Mouse (Mus musculus): ENCODE measurements around the gene Hivep1. TPM values are rescaled to one million over a fixed set of nuclear protein-coding genes. Genes with fewer than 3 reads are reported as not detected.

The Hivep1 gene
- polyA plus RNA-seq (2017; shearing (Covaris generic)), result 20.9 TPM

GRCm38 (mm10) chr13:42051961-42052695 is at the start of gene Hivep1:
Gene Hivep1 (plus strand): TSS chr13:42052021.

Other genes with a start within 250 kb of the Hivep1 start
- gene Adtrp, start 204.3 kb upstream of the Hivep1 start, polyA plus RNA-seq (2017; shearing (Covaris generic)), result not detected
- gene Edn1, start 249.5 kb downstream of the Hivep1 start, polyA plus RNA-seq (2017; shearing (Covaris generic)), result not detected

Data from inflammation-experienced regulatory T-cells, adult 16 weeks (primary cell).